Mouse (Mus musculus) testis, adult 2 months (tissue): ENCODE data around the gene Shank2.

Experiments used
- CTCF ChIP-seq: fragments of 200-500 bp; IDR thresholded peaks from 2 replicates; pipeline ENCODE4 v1.5.1; 2012; ENCODE audit warnings: low read depth, mild to moderate bottlenecking, inconsistent platforms, low read length, moderate library complexity; ENCODE audit not compliant: control insufficient read depth, insufficient read depth, insufficient replicate concordance
- POLR2A ChIP-seq: fragments of 200-500 bp; IDR thresholded peaks from 2 replicates; pipeline ENCODE4 v1.6.1; 2012; ENCODE audit warnings: low read depth, mild to moderate bottlenecking, inconsistent platforms, low read length, moderate library complexity; ENCODE audit not compliant: control insufficient read depth

GRCm38 (mm10) chr7:144389704-144390103 is 388.0 kb downstream of the Shank2 start:
- TF ChIP-seq CTCF (no peak), POLR2A (no peak)
